Mouse (Mus musculus) liver, embryonic 14.5 days (tissue): Measurements from ENCODE around the gene Gm973. TPM values are rescaled to one million over a fixed set of nuclear protein-coding genes. Genes with fewer than 3 reads are reported as not detected.

ENCODE experiments used
- ATAC-seq: fragments of 200-750 bp; cut with Nextera tagmentation; 2 replicates; pipeline ENCODE4 v1.8.0; 2017; ENCODE audit warnings: moderate number of reproducible peaks, mild to moderate bottlenecking, moderate library complexity; ENCODE audit not compliant: insufficient read depth
- DNase-seq, 3 experiments: peaks; one replicate each; pipeline ENCODE4 v3.0.0-alpha.2; 2012 to 2013; ENCODE audit warnings: low read depth in 3 of 3, low spot score in 3 of 3
- H3K27ac ChIP-seq: fragments of 300-500 bp; sonication (generic); 2 replicates; pipeline ENCODE4 v1.5.1; 2014; ENCODE audit warnings: moderate library complexity, mild to moderate bottlenecking, control low read depth, inconsistent platforms
- H3K27me3 ChIP-seq: fragments of 300-500 bp; sonication (generic); 2 replicates; pipeline ENCODE4 v1.6.1; 2014; ENCODE audit warnings: mild to moderate bottlenecking, low read length, moderate library complexity; ENCODE audit not compliant: control insufficient read depth, insufficient read depth
- H3K36me3 ChIP-seq: fragments of 300-500 bp; sonication (generic); replicated peaks from 2 replicates; pipeline ENCODE4 v1.6.1; 2014; ENCODE audit warnings: low read depth; ENCODE audit not compliant: control insufficient read depth, insufficient read depth
- H3K4me1 ChIP-seq, 2 experiments: fragments of 200-500 bp in 1 of 2; fragments of 300-500 bp in 1 of 2; sonication (generic) in 1 of 2; replicated peaks; 2 replicates each; pipeline ENCODE4 v1.6.1; 2012 to 2014; ENCODE audit warnings: antibody characterized with exemption in 1 of 2, inconsistent platforms in 1 of 2, low read length in 1 of 2; ENCODE audit not compliant: control insufficient read depth in 2 of 2, insufficient read depth in 2 of 2
- H3K4me2 ChIP-seq: fragments of 300-500 bp; sonication (generic); 2 replicates; pipeline ENCODE4 v1.6.1; 2014; ENCODE audit warnings: low read depth, mild to moderate bottlenecking, control low read depth, moderate library complexity
- H3K4me3 ChIP-seq, 2 experiments: fragments of 200-500 bp in 1 of 2; fragments of 300-500 bp in 1 of 2; sonication (generic) in 1 of 2; 2 replicates each; pipeline ENCODE4 v1.5.1; 2012 to 2014; ENCODE audit warnings: low read depth in 2 of 2, low read length in 2 of 2, mild to moderate bottlenecking in 2 of 2, control low read depth in 1 of 2, inconsistent platforms in 1 of 2, moderate library complexity in 1 of 2; ENCODE audit not compliant: insufficient read depth in 1 of 2
- H3K9ac ChIP-seq: fragments of 300-500 bp; sonication (generic); replicated peaks from 2 replicates; pipeline ENCODE4 v1.6.1; 2014; ENCODE audit warnings: mild to moderate bottlenecking, control low read depth, moderate library complexity
- H3K9me3 ChIP-seq: fragments of 300-500 bp; sonication (generic); 2 replicates; pipeline ENCODE4 v1.6.1; 2016; ENCODE audit warnings: low read length, mixed read lengths; ENCODE audit not compliant: control insufficient read depth
- CTCF ChIP-seq: IDR thresholded peaks from 2 replicates; pipeline ENCODE4 v1.5.1; 2016; ENCODE audit warnings: antibody characterized with exemption, low read depth, control low read depth
- EP300 ChIP-seq: IDR thresholded peaks from 2 replicates; pipeline ENCODE4 v1.6.1; 2016; ENCODE audit warnings: antibody characterized with exemption, low read depth
- WGBS: fragments of 180-500 bp; shearing (Covaris S2); extraction: QIAGEN DNeasy Blood & Tissue Kit; methylation state at CpG from one replicate; pipeline ENCODE4 v1.1.7; 2014; ENCODE audit not compliant: insufficient replicate concordance; 5-methylcytosine and 5-hydroxymethylcytosine counted together
- polyA plus RNA-seq, 2 experiments: library from polyadenylated mRNA; depleted of rRNA in 1 of 2; stranded (reverse) in 1 of 2; unstranded in 1 of 2; fragments of >200 nt; fragmentation: Nextera tagmentation in 1 of 2; extraction: Ambion mirVana in 1 of 2; gene quantifications; 2 replicates each; pipeline versions ENCODE4 v1.2.1 to v1.2.3; 2012 to 2014

The Gm973 gene
- polyA plus RNA-seq, 2 experiments = 0.03 TPM; not detected in 1

GRCm38 (mm10) chr1:59550996-59551395, 34.9 kb downstream of the Gm973 start:
- ATAC-seq (no peak), DNase-seq (no peak)
- no peak overlapping the region for H3K4me3 ChIP-seq
- H3K9me3 ChIP-seq = no peaks in the 10 kb centered on the region
- no peak overlapping the region for H3K27ac ChIP-seq
- no peaks in the 10 kb centered on the region for H3K27me3 ChIP-seq
- TF ChIP-seq CTCF (no peak), EP300 (no peak)
- no peak overlapping the region for H3K9ac ChIP-seq
- WGBS = 67% methylated on average over 11 of the region's 11 CpGs
- H3K4me1 ChIP-seq = peaks cover 0 to 3% of the 10 kb centered on the region in 2 experiments; a peak in 1 of 4 replicates
- no peaks in the 10 kb centered on the region for H3K36me3 ChIP-seq
- H3K4me2 ChIP-seq = no peak overlapping the region

GRCm38 (mm10) chr1:59553708-59554107, 37.6 kb downstream of the Gm973 start:
- H3K4me2 ChIP-seq = no peak overlapping the region
- no peak overlapping the region for H3K4me3 ChIP-seq
- no peaks in the 10 kb centered on the region for H3K9me3 ChIP-seq
- no peaks in the 10 kb centered on the region for H3K27me3 ChIP-seq
- no peaks in the 10 kb centered on the region for H3K36me3 ChIP-seq
- H3K27ac ChIP-seq = no peak overlapping the region
- no peak for ATAC-seq
- no peak for DNase-seq
- WGBS = 61% methylated on average over 5 of the region's 5 CpGs
- H3K9ac ChIP-seq = no peak overlapping the region
- no peak for TF ChIP-seq CTCF
- TF ChIP-seq EP300 = no peak
- peaks cover 0 to 3% of the 10 kb centered on the region in 2 experiments; a peak in 1 of 4 replicates for H3K4me1 ChIP-seq

GRCm38 (mm10) chr1:59563581-59563980, 47.5 kb downstream of the Gm973 start:
- H3K27ac ChIP-seq = no peak overlapping the region
- H3K4me2 ChIP-seq = no peak overlapping the region
- 61% methylated on average over 2 of the region's 2 CpGs for WGBS
- no peaks in the 10 kb centered on the region for H3K9me3 ChIP-seq
- TF ChIP-seq EP300 (no peak), CTCF (no peak)
- no peaks in the 10 kb centered on the region for H3K27me3 ChIP-seq
- H3K9ac ChIP-seq = no peak overlapping the region
- no peaks in the 10 kb centered on the region for H3K36me3 ChIP-seq
- no peaks in the 10 kb centered on the region for H3K4me1 ChIP-seq
- DNase-seq = no peak
- no peak overlapping the region for H3K4me3 ChIP-seq
- ATAC-seq = no peak

GRCm38 (mm10) chr1:59565804-59566203, 49.7 kb downstream of the Gm973 start:
- TF ChIP-seq CTCF (no peak), EP300 (no peak)

DNA sequence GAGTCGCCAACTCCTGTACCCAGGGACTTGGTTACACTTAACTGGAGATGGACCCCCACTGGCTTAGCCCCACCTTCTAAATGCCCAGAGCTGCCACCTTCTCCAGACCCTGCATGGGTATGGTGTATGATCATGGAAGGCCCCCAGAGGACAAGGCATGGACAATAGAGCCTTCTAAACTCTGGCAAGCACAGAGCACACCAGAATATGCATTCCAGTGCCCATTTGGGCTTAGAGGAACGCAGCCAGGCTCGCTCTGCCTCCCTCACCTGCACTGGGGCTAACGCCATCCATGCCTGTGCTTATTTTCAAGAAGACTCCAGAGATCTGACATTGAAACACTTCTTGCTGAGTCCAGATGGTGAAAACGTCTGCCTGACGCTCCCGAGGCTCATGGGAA, 50.2 kb downstream of the Gm973 start:
- Histone ChIP-seq H3K27me3 (no peaks in the 10 kb centered on the region), H3K4me2 (no peak overlapping the region), H3K4me3 (no peak overlapping the region), H3K9me3 (no peaks in the 10 kb centered on the region), H3K36me3 (no peaks in the 10 kb centered on the region), H3K9ac (no peak overlapping the region), H3K27ac (no peak overlapping the region), H3K4me1 (no peaks in the 10 kb centered on the region; a peak in 1 of 4 replicates)
- ATAC-seq = no peak
- WGBS = 58% methylated on average over 7 of the region's 7 CpGs
- TF ChIP-seq EP300 = no peak
- no peak for TF ChIP-seq CTCF
- DNase-seq = no peak

More at GRCm38 (mm10) chr1:59565804-59566203, 49.7 kb downstream of the Gm973 start:
- Histone ChIP-seq H3K27ac (no peak overlapping the region), H3K9ac (no peak overlapping the region), H3K4me3 (no peak overlapping the region), H3K36me3 (no peaks in the 10 kb centered on the region), H3K4me1 (no peaks in the 10 kb centered on the region; a peak in 1 of 4 replicates), H3K27me3 (no peaks in the 10 kb centered on the region), H3K4me2 (no peak overlapping the region), H3K9me3 (no peaks in the 10 kb centered on the region)
- DNase-seq (no peak), ATAC-seq (no peak)
- 25% methylated on average over 5 of the region's 5 CpGs for whole genome bisulfite sequencing
